Comparison of ENCODE assay signal across 16 mouse cellular contexts in the genomic region with DNA sequence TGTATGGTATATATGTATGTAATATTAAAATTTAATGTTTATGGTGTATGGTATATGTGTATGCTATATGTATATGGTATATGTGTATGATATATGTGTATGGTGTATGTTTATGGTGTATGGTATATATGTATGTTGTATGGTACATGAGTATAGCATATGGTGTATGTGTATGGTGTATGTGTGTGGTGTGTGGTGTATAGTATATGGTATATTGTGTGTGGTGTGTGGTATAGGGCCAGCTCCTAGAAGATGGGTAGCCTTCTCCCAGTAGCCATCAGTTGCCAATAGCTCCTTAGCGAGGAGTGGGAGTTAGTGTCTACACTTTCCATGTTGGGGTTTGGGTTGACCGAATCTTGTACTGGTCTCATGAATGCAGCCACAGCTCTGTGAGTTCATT.
"Had no signal": no experiment of that assay in that cellular context is flagged by ENCODE, and none has a peak within 500 bp of the region (broad histone marks: within the 10 kb centered on the region; RNA-seq: fewer than 3 reads in every experiment).

No protein-coding gene starts in this region.

- H3K36me3 ChIP-seq: stomach, embryonic 15.5 days had no signal

- ATAC-seq: lung, postnatal 0 days had no signal

- H3K27ac ChIP-seq: lung, embryonic 15.5 days; macrophage; neural tube, embryonic 12.5 days; stomach, embryonic 15.5 days; stomach, postnatal 0 days had no signal

- H3K4me1 ChIP-seq: lung, embryonic 15.5 days; neural tube, embryonic 12.5 days; stomach, embryonic 15.5 days had no signal

- H3K9me3 ChIP-seq: lung, embryonic 15.5 days; megakaryocyte, embryonic 14.5 days; neural tube, embryonic 12.5 days; stomach, embryonic 15.5 days had no signal

- H3K27me3 ChIP-seq: lung, embryonic 15.5 days; megakaryocyte, embryonic 14.5 days; neural tube, embryonic 12.5 days; stomach, embryonic 15.5 days had no signal

- H3K9ac ChIP-seq: lung, embryonic 15.5 days; neural tube, embryonic 12.5 days; stomach, embryonic 15.5 days had no signal

- DNase-seq: lung, adult 2 months; lung, postnatal 14 days; lung, postnatal 36 days; midbrain, embryonic 14.5 days; right cerebral cortex, postnatal 14 days; thymus, adult 2 months; thymus, postnatal 25 days; thymus, postnatal 4 days had no signal

- H3K4me3 ChIP-seq: lung, embryonic 15.5 days; megakaryocyte, embryonic 14.5 days; neural tube, embryonic 12.5 days; stomach, embryonic 15.5 days had no signal

- H3K4me2 ChIP-seq: lung, embryonic 15.5 days; midbrain, embryonic 11.5 days; neural tube, embryonic 12.5 days; stomach, embryonic 15.5 days had no signal
